Mouse (Mus musculus): ENCODE measurements around the gene Dhx33.

- no peak for TF ChIP-seq POLR2A (IDR thresholded peaks at IDR 0.05; ENCODE audit: insufficient read length, low read depth)
- TF ChIP-seq MYOG (IDR thresholded peaks at IDR 0.05; ENCODE audit: control insufficient read depth in 1 of 3, insufficient read depth in 1 of 3, insufficient read length in 2 of 3, low read depth in 2 of 3): no peak
These were observed 28.4 kb upstream of the Dhx33 start for GRCm38 (mm10) chr11:71032491-71033162.
